Mouse (Mus musculus) heart, adult 2 months (tissue): ENCODE measurements around the gene P4hb. TPM values are rescaled to one million over a fixed set of nuclear protein-coding genes. Genes with fewer than 3 reads are reported as not detected.
A peak's percentile ranks its signal among the peaks of the same experiment; 100 is the strongest.
"Not testable (repeated sequence)": the region's sequence is repeated elsewhere in the genome, so short reads cannot be mapped to it uniquely, and the experiment has no call there.

Source experiments
- DNase-seq, 2 experiments: peaks; one replicate each; pipeline ENCODE4 v3.0.0; 2021
- H3K27ac ChIP-seq: fragments of 200-600 bp; 2 replicates; pipeline ENCODE4 v1.8.1; 2022
- H3K27me3 ChIP-seq: fragments of 200-500 bp; 2 replicates; pipeline ENCODE4 v1.6.1; 2012; ENCODE audit warnings: mild to moderate bottlenecking, low read length, inconsistent platforms, mixed read lengths; ENCODE audit not compliant: control insufficient read depth, insufficient read depth
- H3K36me3 ChIP-seq: fragments of 200-500 bp; 2 replicates; pipeline ENCODE4 v1.6.1; 2012; ENCODE audit warnings: low read length, inconsistent platforms; ENCODE audit not compliant: control insufficient read depth, insufficient read depth
- H3K4me1 ChIP-seq: fragments of 200-500 bp; 2 replicates; pipeline ENCODE4 v1.6.1; 2011; ENCODE audit warnings: low read length; ENCODE audit not compliant: control insufficient read depth, insufficient read depth
- H3K4me3 ChIP-seq: fragments of 200-600 bp; 2 replicates; pipeline ENCODE4 v1.8.1; 2022
- H3K79me2 ChIP-seq: fragments of 200-500 bp; replicated peaks from 2 replicates; pipeline ENCODE4 v1.6.1; 2012; ENCODE audit warnings: mild to moderate bottlenecking, inconsistent platforms, low read length, moderate library complexity, mixed read lengths; ENCODE audit not compliant: control insufficient read depth, insufficient read depth
- H3K9ac ChIP-seq: fragments of 200-500 bp; 2 replicates; pipeline ENCODE4 v1.6.1; 2012; ENCODE audit warnings: low read depth, mild to moderate bottlenecking, control low read depth, inconsistent platforms, low read length, mixed read lengths
- CTCF ChIP-seq: fragments of 200-600 bp; IDR thresholded peaks from 2 replicates; pipeline ENCODE4 v1.8.1; 2022; ENCODE audit warnings: antibody characterized with exemption, mild to moderate bottlenecking, moderate library complexity
- EP300 ChIP-seq: fragments of 200-500 bp; IDR thresholded peaks from 2 replicates; pipeline ENCODE4 v1.6.1; 2011; ENCODE audit warnings: low read depth, low read length, control low read depth; ENCODE audit not compliant: insufficient read depth
- POLR2A ChIP-seq: fragments of 200-500 bp; IDR thresholded peaks from 2 replicates; pipeline ENCODE4 v1.6.1; 2011; ENCODE audit warnings: mild to moderate bottlenecking, low read depth, low read length, control low read depth; ENCODE audit not compliant: insufficient read depth
- WGBS: fragments of 180-500 bp; shearing (Covaris S2); methylation state at CpG from one replicate; pipeline ENCODE4 v1.1.7; 2018; 5-methylcytosine and 5-hydroxymethylcytosine counted together
- intact Hi-C: fragments of 180-260 bp; cut with DNase I; formaldehyde crosslinking; loops from one replicate; pipeline ENCODE4 v1.15.1; 2025
- polyA plus RNA-seq: library from polyadenylated mRNA; depleted of rRNA; stranded (reverse); fragments of >200 nt; gene quantifications from 2 replicates; pipeline ENCODE4 v1.2.3, GENCODE M21; 2012
- total RNA-seq, 2 experiments: library from RNA; stranded (reverse); gene quantifications; 2 replicates each; pipeline ENCODE4 v1.2.3; 2021

The P4hb gene
- total and polyA plus RNA-seq, 3 experiments: 115 to 246 (median 221) TPM

GRCm38 (mm10) chr11:120518558-120518957 is 54.5 kb downstream of the P4hb start:
- H3K4me1 ChIP-seq: peaks cover 14% of the 10 kb centered on the region
- H3K79me2 ChIP-seq: no peaks in the 10 kb centered on the region
- no peak overlapping the region for H3K9ac ChIP-seq
- 50% methylated on average over 6 of the region's 6 CpGs for WGBS
- intact Hi-C loops: loop anchor here (2.0 to 10.0 kb wide), 2 partner anchors 30 to 256 kb away; partner anchors contain the start of gene Mcrip1
- H3K36me3 ChIP-seq: peaks cover 3% of the 10 kb centered on the region; the same call in 1 of the 2 replicates
- no peak for DNase-seq
- TF ChIP-seq POLR2A: no peak
- no peak for TF ChIP-seq EP300
- no peak for TF ChIP-seq CTCF
- H3K27me3 ChIP-seq: no peaks in the 10 kb centered on the region
- no peak overlapping the region for H3K4me3 ChIP-seq
- peak overlapping the region; percentile 17; the same call in 1 of the 2 replicates for H3K27ac ChIP-seq

- Histone ChIP-seq H3K27ac (peak overlapping the region; percentile 20; the same call in 1 of the 2 replicates), H3K4me3 (no peak overlapping the region), H3K27me3 (no peaks in the 10 kb centered on the region), H3K36me3 (peaks cover 3% of the 10 kb centered on the region; the same call in 1 of the 2 replicates), H3K4me1 (peaks cover 14% of the 10 kb centered on the region), H3K9ac (no peak overlapping the region), H3K79me2 (no peaks in the 10 kb centered on the region)
- WGBS: 35% methylated on average over 6 of the region's 6 CpGs
- intact Hi-C loops: loop anchor here (2.0 to 10.0 kb wide), 2 partner anchors 31 to 257 kb away; partner anchors contain the start of gene Mcrip1
- peak; percentile 68 to 79 for DNase-seq
- TF ChIP-seq POLR2A (no peak), EP300 (peak; percentile 80; the same call in 1 of the 2 replicates), CTCF (no peak)
Measured at GRCm38 (mm10) chr11:120518027-120518426, 55.0 kb downstream of the P4hb start.

- H3K9ac ChIP-seq: no peak overlapping the region
- H3K36me3 ChIP-seq: peaks cover 3% of the 10 kb centered on the region; the same call in 1 of the 2 replicates
- intact Hi-C loops: loop anchor here (10.0 kb wide), 1 partner anchor 258 kb away; no protein-coding TSS in a partner anchor
- no peak for TF ChIP-seq EP300
- DNase-seq: no peak
- no peaks in the 10 kb centered on the region for H3K79me2 ChIP-seq
- WGBS: 86% methylated on average over 4 of the region's 4 CpGs
- peaks cover 14% of the 10 kb centered on the region for H3K4me1 ChIP-seq
- H3K27me3 ChIP-seq: no peaks in the 10 kb centered on the region
- no peak overlapping the region for H3K4me3 ChIP-seq
- no peak overlapping the region for H3K27ac ChIP-seq
Measured at GRCm38 (mm10) chr11:120517147-120517546, 55.9 kb downstream of the P4hb start.

- peak; percentile 86 to 94 for DNase-seq
- no peak overlapping the region for H3K4me3 ChIP-seq
- no peaks in the 10 kb centered on the region for H3K79me2 ChIP-seq
- no peaks in the 10 kb centered on the region for H3K27me3 ChIP-seq
- H3K27ac ChIP-seq: no peak overlapping the region
- 20% methylated on average over 17 of the region's 17 CpGs for whole genome bisulfite sequencing
- peaks cover 12% of the 10 kb centered on the region for H3K4me1 ChIP-seq
- TF ChIP-seq POLR2A (no peak), EP300 (peak; percentile 95), CTCF (peak; percentile 100; the same call in 1 of the 2 replicates)
- no peak overlapping the region for H3K9ac ChIP-seq
- peaks cover 3% of the 10 kb centered on the region; the same call in 1 of the 2 replicates for H3K36me3 ChIP-seq
- intact Hi-C loops: loop anchor here (1.0 to 10.0 kb wide), 5 partner anchors 27 to 259 kb away; partner anchors contain the start of genes Cenpx and Lrrc45
Measured at GRCm38 (mm10) chr11:120515611-120516010, 57.4 kb downstream of the P4hb start.

GRCm38 (mm10) chr11:120514262-120514661 is 58.8 kb downstream of the P4hb start:
- not testable (repeated sequence) for H3K36me3 ChIP-seq, H3K27ac ChIP-seq, H3K4me1 ChIP-seq, H3K27me3 ChIP-seq, H3K4me3 ChIP-seq, H3K9ac ChIP-seq, DNase-seq, H3K79me2 ChIP-seq
- WGBS: 88% methylated on average over 2 of the region's 2 CpGs
- intact Hi-C loops: loop anchor here (2.0 to 10.0 kb wide), 4 partner anchors 25 to 261 kb away; partner anchors contain the start of genes Cenpx and Lrrc45

GRCm38 (mm10) chr11:120512790-120513453 is 60.1 kb downstream of the P4hb start:
- H3K27ac ChIP-seq: no peak overlapping the region
- no peak overlapping the region for H3K4me3 ChIP-seq
- TF ChIP-seq POLR2A (no peak), CTCF (no peak), EP300 (no peak)
- no peak overlapping the region for H3K9ac ChIP-seq
- WGBS: 45% methylated on average over 6 of the region's 6 CpGs
- DNase-seq: no peak
- no peaks in the 10 kb centered on the region for H3K79me2 ChIP-seq
- H3K27me3 ChIP-seq: no peaks in the 10 kb centered on the region
- intact Hi-C loops: loop anchor here (10.0 kb wide), 1 partner anchor 262 kb away; no protein-coding TSS in a partner anchor
- no peaks in the 10 kb centered on the region for H3K36me3 ChIP-seq
- H3K4me1 ChIP-seq: peaks cover 2% of the 10 kb centered on the region; the same call in 1 of the 2 replicates
